Comparison of ENCODE assay signal across 1 mouse cellular context in genomic region chr9:20493281-20493680, GRCm38 (mm10).
TF ChIP-seq lines count a peak whose summit lies in the region.

No protein-coding gene starts in this region.

TF ChIP-seq in MEL, 35 proteins besides CTCF, POLR2A, EP300 and RAD21 (continued from another document):
- no peak for TF ChIP-seq ZKSCAN1 (IDR thresholded peaks at IDR 0.05; ENCODE audit: low read depth, low read length)
- no peak for TF ChIP-seq POLR2AphosphoS5 (IDR thresholded peaks at IDR 0.05; ENCODE audit: borderline replicate concordance, low read depth, low read length)
- TF ChIP-seq JUND (IDR thresholded peaks at IDR 0.05; ENCODE audit: low read depth, low read length) = no peak
- 0 out of 2 replicates have a peak, but pooled peaks have one; percentile 22 for TF ChIP-seq MAFK (IDR thresholded peaks at IDR 0.05; ENCODE audit: borderline replicate concordance, low read depth, low read length)
- no peak for TF ChIP-seq ELF1 (IDR thresholded peaks at IDR 0.05; ENCODE audit: low read depth, low read length)
- no peak for TF ChIP-seq KAT2A (conservative IDR thresholded peaks at IDR 0.05; ENCODE audit: low read depth, low read length)
- no peak for TF ChIP-seq ZNF384 (IDR thresholded peaks at IDR 0.05; ENCODE audit: low read depth, low read length)
- TF ChIP-seq GABPA (IDR thresholded peaks at IDR 0.05; ENCODE audit: low read depth, low read length) = 0 out of 2 replicates have a peak, but pooled peaks have one; percentile 50
- TF ChIP-seq MAX (IDR thresholded peaks at IDR 0.05; ENCODE audit: low read length) = no peak
- TF ChIP-seq GATA1 (IDR thresholded peaks at IDR 0.05; ENCODE audit: low read depth, low read length) = no peak
- 0 out of 2 replicates have a peak, but pooled peaks have one; percentile 20 for TF ChIP-seq HCFC1 (IDR thresholded peaks at IDR 0.05; ENCODE audit: low read depth, low read length)
- TF ChIP-seq UBTF (IDR thresholded peaks at IDR 0.05; ENCODE audit: borderline replicate concordance, insufficient read depth, low read depth, low read length) = no peak
- 0 out of 2 replicates have a peak, but pooled peaks have one; percentile 28 for TF ChIP-seq CHD2 (IDR thresholded peaks at IDR 0.05; ENCODE audit: low read length)
- 0 out of 2 replicates have a peak, but pooled peaks have one; percentile 33 for TF ChIP-seq MYB (IDR thresholded peaks at IDR 0.05; ENCODE audit: low read depth, low read length)
- TF ChIP-seq MAZ (IDR thresholded peaks at IDR 0.05; ENCODE audit: low read depth, low read length) = no peak
- TF ChIP-seq SMC3 (IDR thresholded peaks at IDR 0.05; ENCODE audit: low read depth, low read length) = peak; percentile 59
- 0 out of 2 replicates have a peak, but pooled peaks have one; percentile 40 for TF ChIP-seq RCOR1 (IDR thresholded peaks at IDR 0.05; ENCODE audit: low read depth, low read length)
- TF ChIP-seq POLR2AphosphoS2 (IDR thresholded peaks at IDR 0.05; ENCODE audit: low read length) = no peak
- no peak for TF ChIP-seq MEF2A (IDR thresholded peaks at IDR 0.05; ENCODE audit: extremely low read depth, insufficient replicate concordance, low read depth, low read length, poor library complexity, severe bottlenecking)
- no peak for TF ChIP-seq MYC (IDR thresholded peaks at IDR 0.05; ENCODE audit: low read depth, low read length)
- TF ChIP-seq TCF12 (IDR thresholded peaks at IDR 0.05; ENCODE audit: low read depth, low read length) = no peak
- TF ChIP-seq ZC3H11A (IDR thresholded peaks at IDR 0.05; ENCODE audit: low read depth, low read length) = no peak
TF ChIP-seq in MEL: peak in this region for 10.
